Mouse (Mus musculus): ENCODE measurements at regions not wholly inside any gene's neighbourhood (a gene's known extent, or its start where the extent isn't known, plus 50 kb on each side); places are given as distances from the start of the nearest gene placed in this dataset.
A peak's percentile ranks its signal among the peaks of the same experiment; 100 is the strongest.

GRCm38 (mm10) chr2:166240056-166240455 lies 84.6 kb upstream of the Sulf2 start:
- no peaks in the 10 kb centered on the region for H3K36me3 ChIP-seq (ENCODE audit: insufficient read depth)
- H3K4me3 ChIP-seq (ENCODE audit: low read depth, low read length) = no peak overlapping the region
- H3K27me3 ChIP-seq (ENCODE audit: insufficient read depth, low read length) = no peaks in the 10 kb centered on the region
- no peak overlapping the region for H3K9ac ChIP-seq
- ATAC-seq (ENCODE audit: insufficient read depth) = no peak
- no peak overlapping the region for H3K27ac ChIP-seq (ENCODE audit: low read depth)
- no peak overlapping the region for H3K4me2 ChIP-seq
- WGBS = 67% methylated on average over 4 of the region's 4 CpGs
- no peak for TF ChIP-seq CTCF (IDR thresholded peaks at IDR 0.05; ENCODE audit: low read depth)
- no peaks in the 10 kb centered on the region for H3K9me3 ChIP-seq (ENCODE audit: low read depth, low read length)
- DNase-seq = no peak
- peaks cover 3% of the 10 kb centered on the region; the same call in 1 of the 2 replicates for H3K4me1 ChIP-seq (ENCODE audit: insufficient read depth)

- no peak for TF ChIP-seq CTCF (IDR thresholded peaks at IDR 0.05; ENCODE audit: low read depth)
Observed at GRCm38 (mm10) chr2:166237554-166238269, 82.2 kb upstream of the Sulf2 start.

GRCm38 (mm10) chr2:166236102-166236501 lies 80.6 kb upstream of the Sulf2 start:
- Histone ChIP-seq H3K4me1 (ENCODE audit: insufficient read depth) (peaks cover 6% of the 10 kb centered on the region), H3K27me3 (ENCODE audit: insufficient read depth, low read length) (no peaks in the 10 kb centered on the region), H3K4me2 (no peak overlapping the region), H3K9ac (no peak overlapping the region), H3K4me3 (ENCODE audit: low read depth, low read length) (no peak overlapping the region), H3K9me3 (ENCODE audit: low read depth, low read length) (no peaks in the 10 kb centered on the region), H3K36me3 (ENCODE audit: insufficient read depth) (no peaks in the 10 kb centered on the region), H3K27ac (ENCODE audit: low read depth) (no peak overlapping the region)
- no peak for DNase-seq
- ATAC-seq (ENCODE audit: insufficient read depth) = no peak
- 83% methylated on average over 5 of the region's 5 CpGs for WGBS
- TF ChIP-seq CTCF (IDR thresholded peaks at IDR 0.05; ENCODE audit: low read depth) = no peak

More at GRCm38 (mm10) chr2:166237554-166238269, 82.2 kb upstream of the Sulf2 start:
- H3K9ac ChIP-seq = no peak overlapping the region
- 17% methylated on average over 13 of the region's 13 CpGs for WGBS
- no peak overlapping the region for H3K4me3 ChIP-seq (ENCODE audit: low read depth, low read length)
- H3K9me3 ChIP-seq (ENCODE audit: low read depth, low read length) = no peaks in the 10 kb centered on the region
- no peak overlapping the region for H3K27ac ChIP-seq (ENCODE audit: low read depth)
- ATAC-seq (ENCODE audit: insufficient read depth) (peak; percentile 61), DNase-seq (peak; percentile 72)
- H3K4me2 ChIP-seq = no peak overlapping the region
- no peaks in the 10 kb centered on the region for H3K36me3 ChIP-seq (ENCODE audit: insufficient read depth)
- H3K27me3 ChIP-seq (ENCODE audit: insufficient read depth, low read length) = no peaks in the 10 kb centered on the region
- H3K4me1 ChIP-seq (ENCODE audit: insufficient read depth) = peaks cover 4% of the 10 kb centered on the region

GRCm38 (mm10) chr2:166234579-166235212 lies 79.2 kb upstream of the Sulf2 start:
- Histone ChIP-seq H3K4me3 (ENCODE audit: low read depth, low read length) (no peak overlapping the region), H3K27ac (ENCODE audit: low read depth) (no peak overlapping the region), H3K9ac (no peak overlapping the region), H3K9me3 (ENCODE audit: low read depth, low read length) (no peaks in the 10 kb centered on the region), H3K4me2 (no peak overlapping the region), H3K36me3 (ENCODE audit: insufficient read depth) (no peaks in the 10 kb centered on the region), H3K4me1 (ENCODE audit: insufficient read depth) (peaks cover 6% of the 10 kb centered on the region), H3K27me3 (ENCODE audit: insufficient read depth, low read length) (no peaks in the 10 kb centered on the region)
- DNase-seq (peak; percentile 42), ATAC-seq (ENCODE audit: insufficient read depth) (no peak)
- no peak for TF ChIP-seq CTCF (IDR thresholded peaks at IDR 0.05; ENCODE audit: low read depth)
- 62% methylated on average over 7 of the region's 7 CpGs for WGBS

GRCm38 (mm10) chr2:166233246-166233645 lies 77.8 kb upstream of the Sulf2 start:
- Histone ChIP-seq H3K4me3 (ENCODE audit: low read depth, low read length) (no peak overlapping the region), H3K4me2 (no peak overlapping the region), H3K27me3 (ENCODE audit: insufficient read depth, low read length) (no peaks in the 10 kb centered on the region), H3K36me3 (ENCODE audit: insufficient read depth) (no peaks in the 10 kb centered on the region), H3K4me1 (ENCODE audit: insufficient read depth) (peaks cover 6% of the 10 kb centered on the region), H3K27ac (ENCODE audit: low read depth) (no peak overlapping the region), H3K9me3 (ENCODE audit: low read depth, low read length) (no peaks in the 10 kb centered on the region), H3K9ac (no peak overlapping the region)
- ATAC-seq (ENCODE audit: insufficient read depth) (no peak), DNase-seq (no peak)
- WGBS = 70% methylated on average over 1 of the region's 1 CpGs
- no peak for TF ChIP-seq CTCF (IDR thresholded peaks at IDR 0.05; ENCODE audit: low read depth)

- 23% methylated on average over 3 of the region's 3 CpGs for WGBS
- no peaks in the 10 kb centered on the region for H3K27me3 ChIP-seq (ENCODE audit: insufficient read depth, low read length)
- H3K4me1 ChIP-seq (ENCODE audit: insufficient read depth) = peaks cover 5% of the 10 kb centered on the region
- peak overlapping the region; percentile 54; the same call in 1 of the 2 replicates for H3K27ac ChIP-seq (ENCODE audit: low read depth)
- H3K36me3 ChIP-seq (ENCODE audit: insufficient read depth) = no peaks in the 10 kb centered on the region
- H3K4me2 ChIP-seq = no peak overlapping the region
- ATAC-seq (ENCODE audit: insufficient read depth) (peak; percentile 71), DNase-seq (peak; percentile 64)
- H3K9me3 ChIP-seq (ENCODE audit: low read depth, low read length) = no peaks in the 10 kb centered on the region
- no peak for TF ChIP-seq CTCF (IDR thresholded peaks at IDR 0.05; ENCODE audit: low read depth)
- no peak overlapping the region for H3K9ac ChIP-seq
- no peak overlapping the region for H3K4me3 ChIP-seq (ENCODE audit: low read depth, low read length)
Observed at GRCm38 (mm10) chr2:166232376-166232775, 76.9 kb upstream of the Sulf2 start.

GRCm38 (mm10) chr2:166230617-166231016 lies 75.2 kb upstream of the Sulf2 start:
- 80% methylated on average over 6 of the region's 6 CpGs for WGBS
- Histone ChIP-seq H3K27ac (ENCODE audit: low read depth) (no peak overlapping the region), H3K4me3 (ENCODE audit: low read depth, low read length) (no peak overlapping the region), H3K9me3 (ENCODE audit: low read depth, low read length) (0 out of 2 replicates have a peak, but pooled peaks cover 3% of the 10 kb centered on the region), H3K27me3 (ENCODE audit: insufficient read depth, low read length) (no peaks in the 10 kb centered on the region), H3K4me1 (ENCODE audit: insufficient read depth) (peaks cover 3% of the 10 kb centered on the region; the same call in 1 of the 2 replicates), H3K4me2 (no peak overlapping the region), H3K9ac (no peak overlapping the region), H3K36me3 (ENCODE audit: insufficient read depth) (no peaks in the 10 kb centered on the region)
- TF ChIP-seq CTCF (IDR thresholded peaks at IDR 0.05; ENCODE audit: low read depth) = no peak
- no peak for ATAC-seq (ENCODE audit: insufficient read depth)
- no peak for DNase-seq
